Mouse (Mus musculus) lung, embryonic 15.5 days (tissue): ENCODE measurements around the gene Ccl22. TPM values are rescaled to one million over a fixed set of nuclear protein-coding genes. Genes with fewer than 3 reads are reported as not detected.

Source experiments
- ATAC-seq: fragments of 200-750 bp; cut with Nextera tagmentation; 2 replicates; pipeline ENCODE4 v1.8.0; 2017; ENCODE audit warnings: moderate number of reproducible peaks, borderline replicate concordance; ENCODE audit not compliant: low FRiP score, low TSS enrichment; ENCODE audit errors: extremely low read depth
- H3K27ac ChIP-seq: fragments of 300-500 bp; sonication (generic); 2 replicates; pipeline ENCODE4 v1.5.1; 2015; ENCODE audit warnings: moderate library complexity, mild to moderate bottlenecking, inconsistent platforms
- H3K27me3 ChIP-seq: fragments of 300-500 bp; sonication (generic); 2 replicates; pipeline ENCODE4 v1.6.1; 2015; ENCODE audit warnings: inconsistent platforms
- H3K36me3 ChIP-seq: fragments of 300-500 bp; sonication (generic); 2 replicates; pipeline ENCODE4 v1.6.1; 2015; ENCODE audit warnings: inconsistent platforms
- H3K4me1 ChIP-seq: fragments of 300-500 bp; sonication (generic); 2 replicates; pipeline ENCODE4 v1.6.1; 2015; ENCODE audit warnings: inconsistent platforms
- H3K4me2 ChIP-seq: fragments of 300-500 bp; sonication (generic); 2 replicates; pipeline ENCODE4 v1.6.1; 2015; ENCODE audit warnings: inconsistent platforms, mild to moderate bottlenecking, moderate library complexity
- H3K4me3 ChIP-seq: fragments of 300-500 bp; sonication (generic); 2 replicates; pipeline ENCODE4 v1.5.1; 2015; ENCODE audit warnings: mild to moderate bottlenecking, inconsistent platforms
- H3K9ac ChIP-seq: fragments of 300-500 bp; sonication (generic); 2 replicates; pipeline ENCODE4 v1.6.1; 2015; ENCODE audit warnings: inconsistent platforms
- H3K9me3 ChIP-seq: fragments of 300-500 bp; sonication (generic); 2 replicates; pipeline ENCODE4 v1.6.1; 2016; ENCODE audit warnings: inconsistent platforms
- WGBS: fragments of 180-500 bp; shearing (Covaris S2); methylation state at CpG from one replicate; pipeline ENCODE4 v1.1.7; 2015; 5-methylcytosine and 5-hydroxymethylcytosine counted together
- polyA plus RNA-seq: library from polyadenylated mRNA; unstranded; fragments of >200 nt; fragmentation: Nextera tagmentation; extraction: Ambion mirVana; gene quantifications from 2 replicates; pipeline ENCODE4 v1.2.1, GENCODE M21; 2015

The Ccl22 gene
- 0.06 TPM in 2 replicates for polyA plus RNA-seq

DNA sequence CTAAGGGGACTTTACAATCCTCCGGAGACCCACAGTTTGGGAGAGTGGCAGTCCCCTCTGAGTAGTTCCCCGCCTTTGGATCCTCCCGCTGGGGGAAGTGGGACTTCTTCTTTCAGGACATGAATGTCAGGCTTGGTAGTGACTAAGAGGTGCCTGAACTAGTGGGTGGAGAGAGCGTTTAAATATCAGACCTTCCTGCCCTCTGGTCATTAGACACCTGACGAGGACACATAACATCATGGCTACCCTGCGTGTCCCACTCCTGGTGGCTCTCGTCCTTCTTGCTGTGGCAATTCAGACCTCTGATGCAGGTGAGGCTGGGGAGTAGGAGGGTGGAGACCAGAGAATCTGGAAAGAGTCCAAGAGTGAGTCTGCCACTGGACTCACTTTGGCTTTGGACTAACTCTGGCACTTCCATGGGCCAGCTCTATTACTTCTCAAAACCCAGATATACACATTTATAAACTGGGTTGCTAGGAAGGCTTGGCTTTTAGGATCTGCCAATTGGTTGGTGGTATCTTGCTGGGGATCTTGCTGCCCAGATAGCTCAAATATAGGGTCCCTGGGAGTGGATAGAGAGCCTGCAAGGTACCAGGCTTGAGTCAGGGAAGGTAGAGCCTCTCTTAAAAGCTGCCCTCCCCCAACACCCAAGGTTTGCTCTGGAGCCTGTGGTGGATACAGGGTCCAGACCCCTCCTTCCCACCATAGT, at the start of gene Ccl22:
TSS of gene Ccl22 (plus strand) at position 115 of the 709 bp plus-strand sequence.
- no peak for ATAC-seq
- 82% methylated on average over 7 of the region's 7 CpGs for WGBS

DNA sequence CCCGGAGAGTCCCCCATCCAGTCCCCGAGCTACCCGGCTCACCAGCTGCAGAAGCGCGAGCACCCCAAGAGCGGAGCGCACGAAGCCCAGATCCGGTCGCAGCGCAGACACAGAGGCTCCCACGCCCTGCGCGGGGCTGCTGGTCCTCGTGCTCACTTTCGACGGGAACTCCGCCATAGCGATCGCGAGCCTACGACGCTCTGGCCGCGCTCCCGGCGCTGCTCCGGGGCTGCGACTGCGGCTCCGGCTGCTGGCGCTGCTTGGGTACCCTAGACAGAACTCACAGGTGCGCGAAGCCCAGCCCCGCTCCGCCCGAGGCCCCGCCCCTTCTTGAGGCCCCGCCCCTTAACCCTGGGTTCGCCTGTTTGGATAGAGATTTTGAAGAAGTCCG, 49.4 kb upstream of the Ccl22 start, which contains the start of gene Pllp:
TSS of gene Pllp (minus strand) at position 285 of the 391 bp plus-strand sequence.
- WGBS, result under 1% methylated on average over 41 of the region's 41 CpGs
- peak within 1 kb of the TSS; percentile 90 for H3K4me2 ChIP-seq
- peaks cover 54% of the 10 kb centered on the region for H3K27me3 ChIP-seq
- peaks cover 25% of the 10 kb centered on the region for H3K4me1 ChIP-seq
- peak within 1 kb of the TSS; percentile 46 for H3K4me3 ChIP-seq
- no peak within 1 kb of the TSS for H3K27ac ChIP-seq
- H3K36me3 ChIP-seq, result no peaks in the 10 kb centered on the region
- ATAC-seq, result peak; percentile 66; the same call in 1 of the 2 replicates
- no peak within 1 kb of the TSS for H3K9ac ChIP-seq
- H3K9me3 ChIP-seq, result no peaks in the 10 kb centered on the region

More for the DNA sequence above, at the start of gene Ccl22:
- no peak within 1 kb of the TSS for H3K9ac ChIP-seq
- no peak within 1 kb of the TSS for H3K4me3 ChIP-seq
- H3K36me3 ChIP-seq, result no peaks in the 10 kb centered on the region
- H3K4me2 ChIP-seq, result no peak within 1 kb of the TSS
- H3K27ac ChIP-seq, result no peak within 1 kb of the TSS
- H3K9me3 ChIP-seq, result no peaks in the 10 kb centered on the region
- no peaks in the 10 kb centered on the region for H3K27me3 ChIP-seq
- no peaks in the 10 kb centered on the region for H3K4me1 ChIP-seq

DNA sequence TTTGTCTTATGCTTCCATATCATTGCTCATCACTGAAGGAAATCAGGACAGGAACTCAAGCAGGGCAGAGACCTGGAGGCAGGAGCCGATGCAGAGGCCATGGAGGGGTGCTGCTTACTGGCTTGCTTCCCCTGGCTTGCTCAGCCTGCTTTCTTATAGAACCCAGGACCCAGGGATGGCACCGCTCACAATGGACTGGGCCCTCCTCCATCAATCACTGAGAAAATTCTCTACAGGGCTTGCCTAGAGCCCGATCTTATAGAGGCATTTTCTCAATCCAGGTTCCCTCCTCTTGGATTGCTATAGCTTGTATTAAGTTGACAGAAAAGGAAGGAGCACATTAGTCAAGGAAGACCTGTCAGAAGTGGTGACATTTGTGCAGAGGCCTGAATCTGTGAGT, 48.8 kb upstream of the Ccl22 start:
- H3K36me3 ChIP-seq, result no peaks in the 10 kb centered on the region
- WGBS, result 34% methylated on average over 3 of the region's 3 CpGs
- no peak overlapping the region for H3K27ac ChIP-seq
- no peaks in the 10 kb centered on the region for H3K9me3 ChIP-seq
- peaks cover 25% of the 10 kb centered on the region for H3K4me1 ChIP-seq
- H3K27me3 ChIP-seq, result peaks cover 54% of the 10 kb centered on the region
- H3K4me3 ChIP-seq, result peak overlapping the region; percentile 46; the same call in 1 of the 2 replicates
- no peak overlapping the region for H3K9ac ChIP-seq
- peak overlapping the region; percentile 90 for H3K4me2 ChIP-seq
- ATAC-seq, result no peak

DNA sequence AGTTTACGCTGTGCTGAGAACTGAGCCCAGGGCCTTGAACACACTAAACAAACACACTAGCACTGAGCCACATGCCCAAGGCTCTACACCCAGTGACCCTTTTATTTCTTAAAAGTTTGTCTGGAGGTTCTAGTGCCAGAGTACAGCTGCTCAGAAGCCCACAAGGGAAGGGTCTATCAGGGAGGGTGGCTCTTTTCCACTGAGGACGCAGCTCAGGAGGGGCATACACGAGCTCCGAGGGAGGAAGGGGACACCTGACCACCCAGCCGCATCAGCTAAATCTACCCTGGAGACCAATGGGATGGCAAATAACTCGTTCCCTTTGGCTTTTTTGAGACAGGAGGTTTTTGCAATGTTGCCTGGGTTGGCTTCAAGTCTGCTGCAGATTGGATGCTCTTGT, 47.4 kb upstream of the Ccl22 start:
- H3K36me3 ChIP-seq, result no peaks in the 10 kb centered on the region
- peaks cover 28% of the 10 kb centered on the region for H3K4me1 ChIP-seq
- no peak overlapping the region for H3K4me2 ChIP-seq
- no peaks in the 10 kb centered on the region for H3K9me3 ChIP-seq
- peaks cover 48% of the 10 kb centered on the region for H3K27me3 ChIP-seq
- no peak overlapping the region for H3K27ac ChIP-seq
- H3K9ac ChIP-seq, result no peak overlapping the region
- H3K4me3 ChIP-seq, result no peak overlapping the region
- 75% methylated on average over 6 of the region's 6 CpGs for WGBS
- no peak for ATAC-seq

DNA sequence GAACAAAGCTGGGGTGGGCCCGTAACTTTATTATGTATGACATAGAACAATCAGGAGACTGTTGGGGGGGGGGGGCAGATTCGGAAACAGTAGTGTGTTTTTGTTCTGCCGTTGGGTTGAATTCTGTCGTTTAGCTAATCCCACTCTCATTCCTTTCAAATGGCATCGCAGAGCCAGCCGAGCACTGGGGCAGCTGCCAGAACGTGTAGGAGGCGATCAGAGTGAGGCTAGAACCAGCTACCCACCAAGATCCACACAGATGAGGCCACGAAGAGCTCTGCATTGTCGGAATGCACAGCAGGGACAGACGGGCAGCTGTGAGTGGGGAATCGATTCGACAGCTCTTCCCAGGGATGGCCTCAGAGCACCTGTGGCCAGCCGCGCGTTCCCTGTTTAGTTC, 46.0 kb upstream of the Ccl22 start:
- Histone ChIP-seq H3K27me3 (peaks cover 34% of the 10 kb centered on the region), H3K27ac (no peak overlapping the region), H3K9ac (no peak overlapping the region), H3K9me3 (no peaks in the 10 kb centered on the region), H3K4me3 (no peak overlapping the region), H3K36me3 (no peaks in the 10 kb centered on the region), H3K4me1 (peaks cover 24% of the 10 kb centered on the region), H3K4me2 (no peak overlapping the region)
- WGBS, result 70% methylated on average over 16 of the region's 16 CpGs
- no peak for ATAC-seq

DNA sequence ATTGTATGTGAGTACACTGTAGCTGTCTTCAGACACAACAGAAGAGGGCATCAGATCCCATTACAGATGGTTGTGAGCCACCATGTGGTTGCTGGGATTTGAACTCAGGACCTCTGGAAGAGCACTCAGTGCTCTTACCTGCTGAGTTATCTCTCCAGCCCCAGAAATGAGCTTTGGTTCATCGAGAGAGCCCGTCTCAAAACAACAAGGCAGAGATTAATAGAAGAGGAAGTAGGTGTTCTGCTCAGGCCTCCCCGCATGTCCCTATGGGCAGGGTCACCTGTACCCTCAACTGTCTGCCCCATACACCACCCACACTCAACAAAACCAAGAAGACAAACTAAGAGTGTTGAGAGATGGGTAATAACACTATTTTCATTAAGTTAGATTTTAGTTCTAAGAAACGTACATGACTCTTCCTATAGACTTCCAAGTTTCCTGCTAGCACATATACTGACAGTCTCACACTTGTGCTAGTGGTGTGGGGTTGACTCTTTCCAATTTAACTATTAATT, 44.9 kb upstream of the Ccl22 start:
- Histone ChIP-seq H3K27ac (no peak overlapping the region), H3K9me3 (no peaks in the 10 kb centered on the region), H3K4me3 (no peak overlapping the region), H3K4me2 (no peak overlapping the region), H3K27me3 (peaks cover 22% of the 10 kb centered on the region), H3K4me1 (peaks cover 14% of the 10 kb centered on the region), H3K9ac (no peak overlapping the region), H3K36me3 (no peaks in the 10 kb centered on the region)
- WGBS, result 64% methylated on average over 4 of the region's 4 CpGs
- no peak for ATAC-seq

DNA sequence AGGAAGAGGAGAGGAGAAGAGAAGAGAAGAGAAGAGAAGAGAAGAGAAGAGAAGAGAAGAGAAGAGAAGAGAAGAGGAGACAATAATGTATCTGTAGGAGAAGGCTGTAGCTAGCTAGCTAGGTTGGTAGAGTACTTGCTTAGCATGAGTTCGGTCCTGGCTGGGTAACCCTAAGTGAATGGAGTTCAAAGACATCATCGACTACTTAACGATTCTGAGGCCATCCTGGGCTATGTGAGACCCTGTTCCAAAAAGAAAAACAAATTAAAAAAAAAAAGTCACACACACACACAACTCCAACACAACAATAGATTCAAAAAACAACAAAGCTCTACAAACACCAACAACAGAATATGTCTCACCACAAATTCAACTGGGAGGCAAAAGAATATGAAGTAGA, 43.2 kb upstream of the Ccl22 start:
- H3K27ac ChIP-seq, result no peak overlapping the region
- H3K27me3 ChIP-seq, result peaks cover 6% of the 10 kb centered on the region
- peak overlapping the region; percentile 73 for H3K4me2 ChIP-seq
- no peak overlapping the region; the same call in 1 of the 2 replicates for H3K4me3 ChIP-seq
- ATAC-seq, result no peak
- H3K9me3 ChIP-seq, result no peaks in the 10 kb centered on the region
- 0 out of 2 replicates have a peak, but pooled peaks cover 3% of the 10 kb centered on the region for H3K4me1 ChIP-seq
- H3K9ac ChIP-seq, result no peak overlapping the region
- no peaks in the 10 kb centered on the region for H3K36me3 ChIP-seq
- 60% methylated on average over 3 of the region's 3 CpGs for WGBS

DNA sequence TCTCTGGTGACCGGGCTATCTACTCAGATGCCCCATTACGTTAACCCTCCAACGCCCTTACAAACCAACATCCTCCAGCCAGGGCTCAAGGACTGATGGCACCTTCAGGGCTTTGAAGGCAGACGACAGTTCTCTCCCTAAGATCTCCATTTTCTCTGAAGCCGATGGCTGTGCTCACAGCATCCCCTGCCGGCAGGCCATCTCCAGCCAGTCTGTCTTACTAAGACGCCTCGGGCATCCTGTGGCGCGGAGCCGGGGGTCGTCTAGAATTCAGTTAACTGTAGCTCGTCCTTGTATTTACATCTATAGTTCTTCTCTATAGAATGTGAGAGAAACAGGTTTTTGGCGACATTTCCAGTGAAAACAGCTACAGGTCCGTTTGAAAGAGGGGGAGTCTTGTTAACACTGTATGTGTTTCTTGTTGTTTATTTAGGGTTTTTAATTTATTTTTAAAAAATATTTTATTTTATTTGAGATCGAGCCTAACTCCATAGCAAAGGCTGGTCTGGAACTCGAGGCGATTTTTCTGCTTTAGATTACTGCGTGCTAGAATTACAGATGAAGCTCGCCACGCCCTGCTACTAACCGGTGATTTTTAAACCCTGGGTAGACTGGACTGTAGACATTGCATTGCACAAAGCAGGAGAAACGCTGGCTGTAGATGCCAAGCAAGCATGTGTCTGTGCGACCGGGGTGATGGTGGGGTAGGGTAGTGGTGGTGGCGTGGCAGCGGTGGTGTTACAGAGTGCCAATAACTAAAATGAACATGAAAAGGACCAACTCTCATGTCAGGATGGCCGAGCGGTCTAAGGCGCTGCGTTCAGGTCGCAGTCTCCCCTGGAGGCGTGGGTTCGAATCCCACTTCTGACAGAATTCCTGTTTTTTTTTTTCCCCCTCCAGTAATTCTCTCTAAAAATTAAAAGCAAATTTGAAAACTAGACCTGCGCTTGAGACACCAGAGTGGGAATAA, 42.3 kb upstream of the Ccl22 start:
- peak overlapping the region; percentile 73 for H3K4me2 ChIP-seq
- peak overlapping the region; percentile 59 for H3K4me3 ChIP-seq
- H3K27me3 ChIP-seq, result no peaks in the 10 kb centered on the region
- H3K9me3 ChIP-seq, result no peaks in the 10 kb centered on the region
- H3K36me3 ChIP-seq, result no peaks in the 10 kb centered on the region
- peaks cover 3% of the 10 kb centered on the region; the same call in 1 of the 2 replicates for H3K4me1 ChIP-seq
- ATAC-seq, result peak; percentile 78
- H3K9ac ChIP-seq, result peak overlapping the region; percentile 48
- peak overlapping the region; percentile 53; the same call in 1 of the 2 replicates for H3K27ac ChIP-seq
- under 1% methylated on average over 35 of the region's 35 CpGs for WGBS

DNA sequence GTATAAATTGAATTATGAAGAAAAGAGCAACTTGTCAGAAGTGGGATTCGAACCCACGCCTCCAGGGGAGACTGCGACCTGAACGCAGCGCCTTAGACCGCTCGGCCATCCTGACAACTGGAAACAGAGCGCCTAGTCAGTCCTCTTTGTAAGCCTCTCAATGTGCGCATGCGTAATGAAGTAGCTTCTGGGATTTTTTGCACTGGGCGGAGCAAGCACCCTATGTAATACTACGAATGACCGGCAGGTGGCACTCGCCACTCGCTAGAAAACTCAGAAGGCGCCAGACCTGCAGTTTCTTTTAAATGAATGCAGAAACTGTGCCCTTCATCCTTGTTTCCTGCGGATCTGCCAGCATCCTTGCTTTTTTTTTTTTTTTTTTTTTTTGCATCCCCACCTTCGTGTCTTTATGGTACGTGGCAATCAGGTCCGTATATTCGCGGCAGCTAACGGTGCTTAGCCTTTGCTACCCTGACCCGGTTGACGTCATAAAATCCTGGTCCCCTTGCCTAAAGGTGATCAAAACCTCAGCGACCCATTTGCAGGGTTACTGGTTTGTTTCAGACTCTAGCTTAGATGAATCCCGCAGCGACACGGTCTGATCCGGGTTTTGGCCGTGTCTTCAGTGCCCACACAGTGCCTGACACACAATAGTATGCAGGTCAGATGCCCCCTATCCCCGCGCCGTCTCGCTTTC, 41.3 kb upstream of the Ccl22 start:
- Histone ChIP-seq H3K4me1 (peaks cover 3% of the 10 kb centered on the region; the same call in 1 of the 2 replicates), H3K9me3 (no peaks in the 10 kb centered on the region), H3K36me3 (no peaks in the 10 kb centered on the region), H3K27ac (no peak overlapping the region), H3K4me2 (peak overlapping the region; percentile 79), H3K27me3 (no peaks in the 10 kb centered on the region), H3K9ac (peak overlapping the region; percentile 39), H3K4me3 (peak overlapping the region; percentile 59)
- under 1% methylated on average over 35 of the region's 35 CpGs for WGBS
- ATAC-seq, result peak; percentile 92

DNA sequence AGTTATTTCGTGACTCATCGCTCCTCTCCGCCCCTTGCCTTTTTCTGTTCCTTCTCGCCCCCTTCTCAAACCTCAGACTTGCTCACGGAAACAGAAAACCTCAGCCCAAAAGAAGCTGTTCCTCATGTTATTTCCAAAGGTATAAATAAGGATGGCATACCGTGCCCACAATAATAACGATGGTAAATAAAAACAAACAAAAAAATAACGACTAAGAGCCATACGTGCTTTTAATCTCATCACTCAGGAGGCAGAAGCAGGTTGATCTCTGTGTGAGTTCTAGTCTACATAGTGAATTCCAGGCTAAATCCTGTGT, 40.8 kb upstream of the Ccl22 start:
- peaks cover 3% of the 10 kb centered on the region; the same call in 1 of the 2 replicates for H3K4me1 ChIP-seq
- H3K9ac ChIP-seq, result peak overlapping the region; percentile 39
- no peak overlapping the region for H3K27ac ChIP-seq
- peak overlapping the region; percentile 79 for H3K4me2 ChIP-seq
- no peaks in the 10 kb centered on the region for H3K9me3 ChIP-seq
- H3K36me3 ChIP-seq, result no peaks in the 10 kb centered on the region
- ATAC-seq, result no peak
- 13% methylated on average over 9 of the region's 9 CpGs for WGBS
- H3K27me3 ChIP-seq, result no peaks in the 10 kb centered on the region
- peak overlapping the region; percentile 59 for H3K4me3 ChIP-seq

DNA sequence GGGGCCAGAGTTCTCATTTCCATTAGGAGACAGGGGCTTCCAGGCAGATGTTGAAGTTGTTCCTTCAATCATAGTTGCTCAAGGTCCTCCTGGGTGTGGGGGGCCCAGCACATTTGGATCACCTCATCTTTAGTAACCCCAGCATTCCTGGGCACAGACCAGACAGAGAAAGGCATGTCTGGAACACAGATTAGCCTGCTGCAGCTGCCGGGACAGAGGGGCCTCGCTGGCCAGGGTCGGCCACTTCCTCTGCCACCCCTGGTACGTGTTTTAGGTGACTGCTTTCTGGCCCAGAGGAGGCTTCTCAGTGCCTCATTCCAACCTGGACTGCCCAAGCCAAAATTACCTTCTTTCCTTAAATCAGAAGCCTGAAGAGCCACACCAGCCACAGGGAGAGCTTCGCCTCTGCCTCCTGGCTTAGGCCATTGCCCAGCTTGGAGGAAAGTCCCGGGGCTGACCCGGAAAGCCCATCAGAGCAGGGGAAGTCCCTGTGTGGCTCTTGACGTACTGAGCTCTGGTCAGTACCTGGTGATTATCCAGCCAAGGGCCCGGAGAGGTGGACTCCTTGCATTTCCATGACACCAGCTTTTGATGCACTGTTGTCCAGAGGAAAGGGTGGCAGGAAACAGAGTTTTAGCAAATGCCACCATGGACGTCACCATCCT, 39.7 kb upstream of the Ccl22 start:
- no peak overlapping the region for H3K4me3 ChIP-seq
- no peak overlapping the region for H3K9ac ChIP-seq
- no peaks in the 10 kb centered on the region for H3K36me3 ChIP-seq
- H3K27me3 ChIP-seq, result no peaks in the 10 kb centered on the region
- H3K9me3 ChIP-seq, result no peaks in the 10 kb centered on the region
- H3K27ac ChIP-seq, result no peak overlapping the region
- WGBS, result 68% methylated on average over 10 of the region's 10 CpGs
- no peak for ATAC-seq
- H3K4me2 ChIP-seq, result no peak overlapping the region
- peaks cover 3% of the 10 kb centered on the region; the same call in 1 of the 2 replicates for H3K4me1 ChIP-seq
